11 mouse cellular contexts compared by ENCODE assay signal in genomic region chr11:11830884-11831495, GRCm38 (mm10). TPM values are rescaled to one million over a fixed set of nuclear protein-coding genes. Genes with fewer than 3 reads are reported as not detected.
DNase-seq lines count a peak whose midpoint lies in the region; ATAC-seq and TF ChIP-seq lines count a peak whose summit lies in the region.
"Had no signal": no experiment of that assay in that cellular context is flagged by ENCODE, and none has a peak within 500 bp of the region (broad histone marks: within the 10 kb centered on the region; RNA-seq: fewer than 3 reads in every experiment).

No protein-coding gene starts in this region.

- intact Hi-C loops in heart, adult 2 months (cut with DNase I): no loop called here

- TF ChIP-seq POLR2A in heart, adult 2 months (IDR thresholded peaks at IDR 0.05; ENCODE audit: insufficient read depth, low read depth, low read length): no peak

- H3K9me3 ChIP-seq in intestine, embryonic 15.5 days: no peaks in the 10 kb centered on the region
- H3K9me3 ChIP-seq in stomach, embryonic 14.5 days (ENCODE audit: control insufficient read depth, low read depth, low read length): no peaks in the 10 kb centered on the region

- TF ChIP-seq CTCF in heart, adult 2 months (IDR thresholded peaks at IDR 0.05): no peak

- H3K4me1 ChIP-seq in heart, adult 2 months (ENCODE audit: control insufficient read depth, insufficient read depth, low read length): peaks cover 1% of the 10 kb centered on the region; the same call in 1 of the 2 replicates
- H3K4me1 ChIP-seq in intestine, embryonic 15.5 days (replicated peaks): peaks cover 45% of the 10 kb centered on the region
- H3K4me1 ChIP-seq in stomach, embryonic 14.5 days (ENCODE audit: control insufficient read depth, insufficient read depth, low read length): peaks cover 55% of the 10 kb centered on the region

- no peak for TF ChIP-seq EP300 in heart, adult 2 months (IDR thresholded peaks at IDR 0.05; ENCODE audit: insufficient read depth, low read depth, low read length)

- no peak for DNase-seq in heart, adult 2 months
- DNase-seq in heart, adult 8-10 months (ENCODE audit: low spot score): no peak
- DNase-seq in kidney, postnatal 10 days: peak; percentile 7
- DNase-seq in kidney, adult 18-20 months: no peak
- DNase-seq in right cerebral cortex, adult 2 months (ENCODE audit: low spot score in 2 of 2): no peak
- DNase-seq: B cell, adult 2 months; cerebellum, adult 8-10 months; left cerebral cortex, postnatal 4 days had no signal

- H3K9ac ChIP-seq in heart, adult 2 months (ENCODE audit: low read depth, low read length): no peak overlapping the region
- no peak overlapping the region for H3K9ac ChIP-seq in intestine, embryonic 15.5 days
- 0 out of 2 replicates have a peak overlapping the region, but pooled peaks have one; percentile 14 for H3K9ac ChIP-seq in stomach, embryonic 14.5 days (replicated peaks; ENCODE audit: low read depth, low read length)

- no peaks in the 10 kb centered on the region for H3K79me2 ChIP-seq in heart, adult 2 months (replicated peaks; ENCODE audit: control insufficient read depth, insufficient read depth, low read length)

- peak overlapping the region; percentile 58; the same call in 1 of the 2 replicates for H3K27ac ChIP-seq in heart, adult 2 months
- H3K27ac ChIP-seq in intestine, embryonic 15.5 days: peak overlapping the region; percentile 77
- peak overlapping the region; percentile 92 for H3K27ac ChIP-seq in stomach, embryonic 14.5 days (ENCODE audit: low read length)

- no peak overlapping the region for H3K4me3 ChIP-seq in heart, adult 2 months
- H3K4me3 ChIP-seq in intestine, embryonic 15.5 days (replicated peaks): no peak overlapping the region
- no peak overlapping the region for H3K4me3 ChIP-seq in stomach, embryonic 14.5 days (ENCODE audit: low read depth, low read length)

- 0 out of 2 replicates have a peak overlapping the region, but pooled peaks have one; percentile 24 for H3K4me2 ChIP-seq in intestine, embryonic 15.5 days (replicated peaks)
- H3K4me2 ChIP-seq in stomach, embryonic 14.5 days (replicated peaks; ENCODE audit: low read depth, low read length): no peak overlapping the region

- ATAC-seq in intestine, embryonic 15.5 days: 0 out of 2 replicates have a peak, but pooled peaks have one; percentile 7
- ATAC-seq in stomach, embryonic 14.5 days (ENCODE audit: insufficient number of reproducible peaks, insufficient read depth, low FRiP score, low read depth): no peak
- ATAC-seq in megakaryocyte-erythroid progenitor cell, adult 5-6 weeks (replicated peaks; ENCODE audit: low FRiP score, low TSS enrichment, poor library complexity, severe bottlenecking): no peak

- 60% methylated on average over 12 of the region's 12 CpGs for WGBS in heart, adult 2 months
- 15% methylated on average over 12 of the region's 12 CpGs for WGBS in intestine, embryonic 15.5 days
- 15% methylated on average over 12 of the region's 12 CpGs for WGBS in stomach, embryonic 14.5 days

- H3K27me3 ChIP-seq in heart, adult 2 months (ENCODE audit: control insufficient read depth, insufficient read depth, low read length): no peaks in the 10 kb centered on the region
- no peaks in the 10 kb centered on the region for H3K27me3 ChIP-seq in intestine, embryonic 15.5 days (replicated peaks)
- H3K27me3 ChIP-seq in stomach, embryonic 14.5 days (ENCODE audit: control insufficient read depth, insufficient read depth, low read length): no peaks in the 10 kb centered on the region

- H3K36me3 ChIP-seq in heart, adult 2 months (ENCODE audit: control insufficient read depth, insufficient read depth, low read length): peaks cover 5% of the 10 kb centered on the region; the same call in 1 of the 2 replicates
- no peaks in the 10 kb centered on the region; the same call in 1 of the 2 replicates for H3K36me3 ChIP-seq in intestine, embryonic 15.5 days
- no peaks in the 10 kb centered on the region for H3K36me3 ChIP-seq in stomach, embryonic 14.5 days (ENCODE audit: control insufficient read depth, insufficient read depth, low read length)

RNA-seq across cellular contexts. Expression of gene Fignl1, which starts 22.2 kb away (rescaled TPM):
- total RNA-seq in heart, adult 2 months (2021): under 1 TPM; 0.21 to 0.30 TPM
- polyA plus RNA-seq in heart, adult 2 months (2012; rRNA removed): 0.15 and 1.2 TPM in 2 replicates
- under 1 TPM; 0.28 to 0.46 (median 0.37) TPM for total RNA-seq in heart, adult 8-10 months (2022)
- polyA plus RNA-seq in intestine, embryonic 15.5 days (2015; fragmentation: Nextera tagmentation; extraction: Ambion mirVana): 46.9 and 52.8 TPM in 2 replicates
- polyA plus RNA-seq in stomach, embryonic 14.5 days (2014; fragmentation: Nextera tagmentation; extraction: Ambion mirVana): 52.6 and 56.5 TPM in 2 replicates
- 59.5 and 80.1 TPM in 2 replicates for total RNA-seq in megakaryocyte-erythroid progenitor cell, adult 5-6 weeks (2014; fragmentation: Nextera tagmentation)
- total RNA-seq in megakaryocyte-erythroid progenitor cell, adult 5-6 weeks (2017): 89.0 and 110 TPM in 2 replicates

Comparison
In these comparisons a context has a peak if more than half of its experiments do, and no peak if none do; other contexts are left out.
1. RNA of gene Fignl1, which starts 22.2 kb away (total RNA-seq): 59.5 to 110 TPM in megakaryocyte-erythroid progenitor cell, adult 5-6 weeks; 0.28 to 0.46 TPM in heart, adult 8-10 months and 0.21 to 0.30 TPM in heart, adult 2 months; every median in the first group is over 10 times any median in the second.
2. Peak in every context shown above with its lines, with median percentiles within 50 percentile points of each other: H3K27ac ChIP-seq.